Mouse (Mus musculus): Measurements from ENCODE around the gene Dnase1l2. TPM values are rescaled to one million over a fixed set of nuclear protein-coding genes. Genes with fewer than 3 reads are reported as not detected.

Dnase1l2 gene
- polyA plus RNA-seq, 1 experiment from 2014 or later, result 1.4 TPM

DNA sequence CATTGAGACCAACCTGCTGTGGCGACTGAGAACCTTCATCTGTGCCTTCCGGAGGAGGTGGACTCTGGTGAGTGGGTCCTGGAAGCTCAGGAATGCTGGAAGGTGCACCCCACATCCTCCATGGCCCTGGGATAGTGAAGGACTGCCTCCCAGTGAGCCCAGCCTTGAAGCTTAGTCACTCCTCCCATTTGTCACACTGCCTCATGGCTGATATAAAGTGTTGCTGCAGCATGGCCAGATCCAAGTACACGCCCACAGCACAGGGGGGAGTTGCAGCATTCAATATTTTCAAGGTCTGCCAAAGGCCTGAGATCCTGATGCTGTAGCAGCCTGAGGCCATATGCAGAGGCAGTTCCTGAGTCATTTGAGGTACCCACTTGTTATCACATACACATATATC lies 40.5 kb downstream of the Dnase1l2 start:
- Histone ChIP-seq H3K27ac (ENCODE audit: low read length) (no peak overlapping the region), H3K36me3 (ENCODE audit: insufficient read depth, low read length) (peaks cover 20% of the 10 kb centered on the region), H3K9me3 (ENCODE audit: low read length) (no peaks in the 10 kb centered on the region), H3K9ac (replicated peaks; ENCODE audit: low read depth) (no peak overlapping the region), H3K4me2 (replicated peaks; ENCODE audit: low read depth, low read length) (no peak overlapping the region), H3K4me1 (ENCODE audit: insufficient read depth, low read depth, low read length) (no peaks in the 10 kb centered on the region), H3K27me3 (replicated peaks; ENCODE audit: insufficient read depth, low read length) (no peaks in the 10 kb centered on the region), H3K4me3 (ENCODE audit: low read depth, low read length) (no peak overlapping the region)
- 63% methylated on average over 3 of the region's 3 CpGs for WGBS
- ATAC-seq (no peak), DNase-seq (ENCODE audit: low spot score) (no peak)
- no peak for TF ChIP-seq EP300 (IDR thresholded peaks at IDR 0.05)
- no peak for TF ChIP-seq CTCF (IDR thresholded peaks at IDR 0.05)

DNA sequence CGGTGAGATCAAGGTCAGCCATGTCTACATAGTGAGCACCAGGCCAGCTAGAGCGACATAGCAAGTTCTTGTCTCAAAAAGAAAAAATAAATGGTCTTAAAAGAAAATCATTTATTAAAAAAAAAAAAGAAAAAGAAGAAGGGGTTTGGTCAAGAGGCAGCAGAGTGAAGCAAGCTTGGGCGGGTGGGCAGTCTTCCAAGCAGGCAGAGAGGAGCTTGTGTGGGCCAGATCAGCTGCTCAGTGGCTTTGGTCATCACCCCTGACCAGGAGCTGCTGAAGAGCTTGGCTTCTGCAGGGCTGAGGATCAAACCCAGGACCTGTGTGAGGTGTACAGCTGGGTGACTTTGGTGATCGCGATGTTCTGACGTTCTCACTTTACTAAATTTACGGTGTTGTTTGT lies 48.4 kb downstream of the Dnase1l2 start:
- Histone ChIP-seq H3K4me2 (replicated peaks; ENCODE audit: low read depth, low read length) (no peak overlapping the region), H3K9ac (replicated peaks; ENCODE audit: low read depth) (no peak overlapping the region), H3K4me1 (ENCODE audit: insufficient read depth, low read depth, low read length) (no peaks in the 10 kb centered on the region), H3K9me3 (ENCODE audit: low read length) (no peaks in the 10 kb centered on the region), H3K27ac (ENCODE audit: low read length) (no peak overlapping the region), H3K27me3 (replicated peaks; ENCODE audit: insufficient read depth, low read length) (no peaks in the 10 kb centered on the region), H3K4me3 (ENCODE audit: low read depth, low read length) (no peak overlapping the region), H3K36me3 (ENCODE audit: insufficient read depth, low read length) (0 out of 2 replicates have a peak, but pooled peaks cover 4% of the 10 kb centered on the region)
- ATAC-seq, result no peak
- DNase-seq (ENCODE audit: low spot score), result peak; percentile 29
- TF ChIP-seq CTCF (IDR thresholded peaks at IDR 0.05) (no peak), EP300 (IDR thresholded peaks at IDR 0.05) (no peak)
- WGBS, result 78% methylated on average over 7 of the region's 7 CpGs

DNA sequence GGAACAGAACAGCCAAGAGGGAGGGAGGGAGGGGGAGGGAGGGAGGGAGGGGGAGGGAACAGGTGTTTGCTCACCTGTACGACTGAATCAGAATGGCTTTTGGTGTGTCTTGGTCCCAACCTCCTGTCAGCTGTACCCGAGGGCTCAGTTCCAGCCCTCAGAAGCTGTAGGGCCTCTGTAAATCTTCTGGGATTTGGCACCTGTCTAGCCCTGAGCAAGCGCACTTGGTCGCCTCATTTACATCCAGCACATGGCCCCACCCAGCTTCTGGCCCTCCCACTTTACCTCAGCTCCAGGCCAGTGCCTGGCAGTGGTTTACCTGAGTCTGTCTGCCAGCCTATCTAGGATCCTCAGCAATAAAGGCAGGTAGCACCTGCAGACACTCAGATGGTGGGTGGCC lies 49.4 kb downstream of the Dnase1l2 start:
- no peak for TF ChIP-seq EP300 (IDR thresholded peaks at IDR 0.05)
- no peak for TF ChIP-seq CTCF (IDR thresholded peaks at IDR 0.05)
- Histone ChIP-seq H3K27ac (ENCODE audit: low read length) (no peak overlapping the region), H3K9me3 (ENCODE audit: low read length) (no peaks in the 10 kb centered on the region), H3K4me1 (ENCODE audit: insufficient read depth, low read depth, low read length) (no peaks in the 10 kb centered on the region), H3K4me3 (ENCODE audit: low read depth, low read length) (no peak overlapping the region), H3K27me3 (replicated peaks; ENCODE audit: insufficient read depth, low read length) (no peaks in the 10 kb centered on the region), H3K9ac (replicated peaks; ENCODE audit: low read depth) (no peak overlapping the region), H3K36me3 (ENCODE audit: insufficient read depth, low read length) (0 out of 2 replicates have a peak, but pooled peaks cover 4% of the 10 kb centered on the region), H3K4me2 (replicated peaks; ENCODE audit: low read depth, low read length) (no peak overlapping the region)
- ATAC-seq, result peak; percentile 46
- peak; percentile 35 for DNase-seq (ENCODE audit: low spot score)
- 38% methylated on average over 4 of the region's 4 CpGs for WGBS

DNA sequence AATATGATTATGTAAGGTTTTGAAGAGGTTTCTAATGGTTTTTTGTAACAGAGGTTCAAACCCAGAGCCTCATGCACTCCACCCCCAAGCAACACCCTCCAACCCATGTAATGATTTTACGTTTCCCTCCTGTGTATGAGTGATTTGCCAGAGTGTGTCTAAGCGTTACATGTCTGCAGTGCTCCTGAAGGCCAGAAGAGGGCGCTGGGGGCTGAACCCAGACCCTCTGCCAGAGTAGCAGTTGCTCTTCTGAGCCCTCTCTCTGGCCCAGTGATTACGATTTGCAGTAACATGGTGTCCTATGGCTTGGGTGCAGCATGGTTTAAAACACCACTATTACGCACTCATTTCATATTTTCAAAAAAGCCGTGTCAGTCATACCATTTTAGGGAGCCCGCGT lies 51.8 kb downstream of the Dnase1l2 start:
- DNase-seq (ENCODE audit: low spot score) (peak; percentile 28), ATAC-seq (no peak)
- H3K9me3 ChIP-seq (ENCODE audit: low read length), result no peaks in the 10 kb centered on the region
- TF ChIP-seq EP300 (IDR thresholded peaks at IDR 0.05) (no peak), CTCF (IDR thresholded peaks at IDR 0.05) (peak; percentile 66)
- no peak overlapping the region for H3K9ac ChIP-seq (replicated peaks; ENCODE audit: low read depth)
- WGBS, result 70% methylated on average over 8 of the region's 8 CpGs
- no peaks in the 10 kb centered on the region for H3K27me3 ChIP-seq (replicated peaks; ENCODE audit: insufficient read depth, low read length)
- H3K4me2 ChIP-seq (replicated peaks; ENCODE audit: low read depth, low read length), result no peak overlapping the region
- H3K4me1 ChIP-seq (ENCODE audit: insufficient read depth, low read depth, low read length), result no peaks in the 10 kb centered on the region
- no peak overlapping the region for H3K4me3 ChIP-seq (ENCODE audit: low read depth, low read length)
- H3K36me3 ChIP-seq (ENCODE audit: insufficient read depth, low read length), result peaks cover 15% of the 10 kb centered on the region; the same call in 1 of the 2 replicates
- H3K27ac ChIP-seq (ENCODE audit: low read length), result no peak overlapping the region

Other genes starting within 250 kb of the Dnase1l2 start
- gene Tbc1d24, start 237.5 kb downstream of the Dnase1l2 start, polyA plus RNA-seq (2015; fragmentation: Nextera tagmentation; extraction: Ambion mirVana), result 1.8 and 1.9 TPM in 2 replicates
- gene Ntn3, start 233.6 kb downstream of the Dnase1l2 start, polyA plus RNA-seq (2015; fragmentation: Nextera tagmentation; extraction: Ambion mirVana), result 2.3 and 2.5 TPM in 2 replicates
- 5.3 and 6.3 TPM in 2 replicates for gene Tedc2, start 222.3 kb downstream of the Dnase1l2 start, polyA plus RNA-seq (2015; fragmentation: Nextera tagmentation; extraction: Ambion mirVana)
- gene Ccnf, start 191.6 kb downstream of the Dnase1l2 start, polyA plus RNA-seq (2015; fragmentation: Nextera tagmentation; extraction: Ambion mirVana), result 2.8 and 4.5 TPM in 2 replicates
- 1.5 and 1.7 TPM in 2 replicates for gene Abca17, start 92.0 kb downstream of the Dnase1l2 start, polyA plus RNA-seq (2015; fragmentation: Nextera tagmentation; extraction: Ambion mirVana)
- gene Abca3, start 91.2 kb downstream of the Dnase1l2 start, polyA plus RNA-seq (2015; fragmentation: Nextera tagmentation; extraction: Ambion mirVana), result 66.4 and 71.5 TPM in 2 replicates
- 99.6 and 109 TPM in 2 replicates for gene Rnps1, start 28.5 kb downstream of the Dnase1l2 start, polyA plus RNA-seq (2015; fragmentation: Nextera tagmentation; extraction: Ambion mirVana)
- 81.7 and 92.6 TPM in 2 replicates for gene Eci1, start 16.5 kb downstream of the Dnase1l2 start, polyA plus RNA-seq (2015; fragmentation: Nextera tagmentation; extraction: Ambion mirVana)
- gene E4f1, start 27.2 kb upstream of the Dnase1l2 start, polyA plus RNA-seq (2015; fragmentation: Nextera tagmentation; extraction: Ambion mirVana), result 15.7 and 17.5 TPM in 2 replicates
- 40.4 and 42.5 TPM in 2 replicates for gene Pgp, start 27.3 kb upstream of the Dnase1l2 start, polyA plus RNA-seq (2015; fragmentation: Nextera tagmentation; extraction: Ambion mirVana)
- not detected in 2 replicates for gene Bricd5, start 30.8 kb upstream of the Dnase1l2 start, polyA plus RNA-seq (2015; fragmentation: Nextera tagmentation; extraction: Ambion mirVana)
- 13.0 and 14.4 TPM in 2 replicates for gene Mlst8, start 36.0 kb upstream of the Dnase1l2 start, polyA plus RNA-seq (2015; fragmentation: Nextera tagmentation; extraction: Ambion mirVana)
- 0.15 and 0.33 TPM in 2 replicates for gene Caskin1, start 45.5 kb upstream of the Dnase1l2 start, polyA plus RNA-seq (2015; fragmentation: Nextera tagmentation; extraction: Ambion mirVana)
- gene Traf7, start 84.8 kb upstream of the Dnase1l2 start, polyA plus RNA-seq (2015; fragmentation: Nextera tagmentation; extraction: Ambion mirVana), result 65.3 and 66.8 TPM in 2 replicates
- gene Rab26, start 91.1 kb upstream of the Dnase1l2 start, polyA plus RNA-seq (2015; fragmentation: Nextera tagmentation; extraction: Ambion mirVana), result 1.2 and 1.3 TPM in 2 replicates
- 26.3 and 27.4 TPM in 2 replicates for gene Pkd1, start 106.7 kb upstream of the Dnase1l2 start, polyA plus RNA-seq (2015; fragmentation: Nextera tagmentation; extraction: Ambion mirVana)
- 31.7 and 32.8 TPM in 2 replicates for gene Tsc2, start 189.5 kb upstream of the Dnase1l2 start, polyA plus RNA-seq (2015; fragmentation: Nextera tagmentation; extraction: Ambion mirVana)
- 13.6 and 13.8 TPM in 2 replicates for gene Nthl1, start 189.6 kb upstream of the Dnase1l2 start, polyA plus RNA-seq (2015; fragmentation: Nextera tagmentation; extraction: Ambion mirVana)
- gene Slc9a3r2, start 207.2 kb upstream of the Dnase1l2 start, polyA plus RNA-seq (2015; fragmentation: Nextera tagmentation; extraction: Ambion mirVana), result 316 and 341 TPM in 2 replicates
- 8.6 and 10.3 TPM in 2 replicates for gene Npw, start 215.4 kb upstream of the Dnase1l2 start, polyA plus RNA-seq (2015; fragmentation: Nextera tagmentation; extraction: Ambion mirVana)
- 10.5 and 11.9 TPM in 2 replicates for gene Zfp598, start 226.6 kb upstream of the Dnase1l2 start, polyA plus RNA-seq (2015; fragmentation: Nextera tagmentation; extraction: Ambion mirVana)
- 0.19 and 0.33 TPM in 2 replicates for gene Syngr3, start 246.8 kb upstream of the Dnase1l2 start, polyA plus RNA-seq (2015; fragmentation: Nextera tagmentation; extraction: Ambion mirVana)